Mouse (Mus musculus) liver, embryonic 16.5 days (tissue): ENCODE measurements around the gene Pamr1. TPM values are rescaled to one million over a fixed set of nuclear protein-coding genes. Genes with fewer than 3 reads are reported as not detected.
A peak's percentile ranks its signal among the peaks of the same experiment; 100 is the strongest.

Source experiments
- ATAC-seq: fragments of 200-750 bp; cut with Nextera tagmentation; 2 replicates; pipeline ENCODE4 v1.8.0; 2017; ENCODE audit warnings: low read depth, mild to moderate bottlenecking, moderate number of reproducible peaks, moderate library complexity
- H3K27ac ChIP-seq: fragments of 300-500 bp; sonication (generic); 2 replicates; pipeline ENCODE4 v1.5.1; 2014; ENCODE audit warnings: mild to moderate bottlenecking, low read length
- H3K27me3 ChIP-seq: fragments of 300-500 bp; sonication (generic); 2 replicates; pipeline ENCODE4 v1.6.1; 2014; ENCODE audit warnings: low read depth, low read length, mixed read lengths; ENCODE audit not compliant: control insufficient read depth, insufficient read depth
- H3K36me3 ChIP-seq: fragments of 300-500 bp; sonication (generic); 2 replicates; pipeline ENCODE4 v1.6.1; 2014; ENCODE audit warnings: mild to moderate bottlenecking; ENCODE audit not compliant: control insufficient read depth, insufficient read depth
- H3K4me1 ChIP-seq: fragments of 300-500 bp; sonication (generic); 2 replicates; pipeline ENCODE4 v1.6.1; 2014; ENCODE audit warnings: low read depth, low read length, mixed read lengths; ENCODE audit not compliant: control insufficient read depth
- H3K4me2 ChIP-seq: fragments of 300-500 bp; sonication (generic); 2 replicates; pipeline ENCODE4 v1.6.1; 2014; ENCODE audit warnings: low read depth, low read length, mixed read lengths
- H3K4me3 ChIP-seq: fragments of 300-500 bp; sonication (generic); 2 replicates; pipeline ENCODE4 v1.5.1; 2014; ENCODE audit warnings: low read depth, mild to moderate bottlenecking, low read length
- H3K9ac ChIP-seq: fragments of 300-500 bp; sonication (generic); 2 replicates; pipeline ENCODE4 v1.6.1; 2014; ENCODE audit warnings: low read depth, low read length
- H3K9me3 ChIP-seq: fragments of 300-500 bp; sonication (generic); replicated peaks from 2 replicates; pipeline ENCODE4 v1.6.1; 2016; ENCODE audit warnings: low read length; ENCODE audit not compliant: control insufficient read depth
- WGBS: fragments of 180-500 bp; shearing (Covaris S2); extraction: QIAGEN DNeasy Blood & Tissue Kit; methylation state at CpG from one replicate; pipeline ENCODE4 v1.1.7; 2014; ENCODE audit not compliant: insufficient replicate concordance; 5-methylcytosine and 5-hydroxymethylcytosine counted together
- polyA plus RNA-seq: library from polyadenylated mRNA; unstranded; fragments of >200 nt; fragmentation: Nextera tagmentation; extraction: Ambion mirVana; gene quantifications from 2 replicates; pipeline ENCODE4 v1.2.1, GENCODE M21; 2015

The Pamr1 gene
- polyA plus RNA-seq, 1 experiment from 2014 or later: 8.6 TPM

DNA sequence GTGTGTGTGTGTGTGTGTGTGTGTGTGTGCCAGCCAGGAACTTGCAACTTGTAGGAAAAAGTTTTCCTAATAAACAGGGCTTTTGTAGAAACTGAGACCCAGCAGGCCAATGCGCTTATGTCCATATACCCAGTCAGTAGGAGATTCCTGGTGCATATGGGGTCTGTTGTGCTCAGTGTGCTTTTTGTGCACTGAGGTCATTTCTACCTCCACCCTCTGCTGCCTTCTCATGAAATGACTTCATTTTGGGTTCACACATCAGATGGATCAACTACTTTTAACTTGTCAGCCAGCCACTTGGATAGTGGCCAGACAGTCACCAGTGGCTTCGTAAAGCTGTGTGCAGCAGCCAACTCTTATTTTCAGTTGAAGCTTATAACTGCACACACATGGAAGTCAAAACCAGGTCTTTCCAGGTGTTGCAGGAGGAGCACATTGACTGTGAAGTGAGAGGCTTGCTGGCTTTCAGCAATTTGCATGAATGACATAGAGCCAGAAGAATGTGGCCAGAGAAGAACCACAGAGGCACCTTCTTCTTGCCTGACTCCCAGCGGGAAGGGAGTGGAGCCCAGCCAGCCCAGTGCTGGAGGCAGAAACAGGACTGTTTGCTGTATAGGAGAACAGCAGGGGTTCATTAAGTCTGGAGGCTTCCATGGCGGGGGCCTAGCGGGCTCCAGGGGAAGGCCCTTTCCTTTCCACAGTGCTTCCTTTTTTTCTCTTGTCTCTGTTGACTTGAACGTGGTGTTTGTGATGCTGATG lies 5.7 kb upstream of the Pamr1 start:
- WGBS: 50% methylated on average over 6 of the region's 6 CpGs
- Histone ChIP-seq H3K27ac (no peak overlapping the region), H3K4me3 (no peak overlapping the region), H3K9me3 (no peaks in the 10 kb centered on the region), H3K36me3 (no peaks in the 10 kb centered on the region), H3K4me2 (no peak overlapping the region), H3K4me1 (no peaks in the 10 kb centered on the region), H3K27me3 (no peaks in the 10 kb centered on the region), H3K9ac (no peak overlapping the region)
- no peak for ATAC-seq

DNA sequence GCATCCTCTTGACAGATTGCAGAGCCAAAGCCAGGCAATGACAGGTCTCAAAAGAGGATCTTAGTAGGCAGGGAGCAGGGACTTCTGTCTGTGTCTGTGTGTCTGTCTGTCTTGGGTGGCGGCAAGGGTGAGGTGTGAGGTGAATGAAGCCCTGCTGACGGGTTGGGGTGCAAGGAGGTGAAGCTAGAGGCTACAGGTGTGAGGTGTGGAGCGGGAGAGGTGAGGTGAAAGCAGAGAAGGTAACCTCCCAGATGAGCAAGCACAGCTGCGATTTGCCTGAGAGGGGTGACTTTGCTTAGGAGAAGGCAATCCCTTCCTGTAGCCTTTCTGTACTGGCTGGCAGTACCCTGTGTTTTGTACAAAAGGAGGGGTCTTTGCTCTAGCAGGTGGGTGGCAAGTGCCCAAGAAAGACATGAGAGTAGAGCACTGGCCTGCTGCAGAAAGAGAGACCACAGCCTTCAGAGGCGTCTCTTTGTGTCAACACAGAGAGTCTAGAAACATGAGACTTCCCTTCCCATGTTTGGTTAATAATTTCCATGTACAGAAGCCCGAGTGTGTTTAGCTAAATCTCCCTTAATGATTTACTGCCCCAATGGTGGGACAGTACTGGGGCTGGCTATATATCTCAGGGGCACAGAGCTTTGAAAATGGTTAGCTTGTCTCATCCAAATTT lies 1.2 kb downstream of the Pamr1 start:
- H3K9ac ChIP-seq: no peak overlapping the region
- ATAC-seq: peak; percentile 70
- H3K4me3 ChIP-seq: peak overlapping the region; percentile 20
- no peaks in the 10 kb centered on the region for H3K36me3 ChIP-seq
- H3K9me3 ChIP-seq: no peaks in the 10 kb centered on the region
- H3K27me3 ChIP-seq: no peaks in the 10 kb centered on the region; the same call in 1 of the 2 replicates
- 17% methylated on average over 6 of the region's 6 CpGs for WGBS
- peak overlapping the region; percentile 30 for H3K4me2 ChIP-seq
- H3K4me1 ChIP-seq: no peaks in the 10 kb centered on the region; the same call in 1 of the 2 replicates
- H3K27ac ChIP-seq: peak overlapping the region; percentile 27; the same call in 1 of the 2 replicates

DNA sequence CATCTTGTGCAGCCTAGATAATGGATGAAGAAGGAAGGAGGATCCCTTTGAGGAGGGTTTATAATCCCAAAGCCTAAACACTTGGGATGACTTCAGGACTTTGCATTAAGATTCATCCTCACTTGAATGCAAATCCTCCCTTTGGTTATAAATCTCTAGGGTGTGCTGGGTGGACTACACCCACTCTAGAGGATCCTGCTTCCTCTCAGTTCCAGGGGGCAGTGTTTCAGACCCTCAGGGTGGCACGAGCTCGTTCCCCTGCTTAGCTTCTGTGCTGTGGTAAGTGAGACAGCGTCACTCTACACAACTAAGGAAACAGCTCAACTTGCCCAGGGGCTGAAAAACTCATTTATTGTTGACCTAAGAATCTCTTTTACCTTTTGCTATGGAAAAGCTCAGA lies 1.8 kb downstream of the Pamr1 start:
- H3K27ac ChIP-seq: no peak overlapping the region
- no peaks in the 10 kb centered on the region; the same call in 1 of the 2 replicates for H3K27me3 ChIP-seq

DNA sequence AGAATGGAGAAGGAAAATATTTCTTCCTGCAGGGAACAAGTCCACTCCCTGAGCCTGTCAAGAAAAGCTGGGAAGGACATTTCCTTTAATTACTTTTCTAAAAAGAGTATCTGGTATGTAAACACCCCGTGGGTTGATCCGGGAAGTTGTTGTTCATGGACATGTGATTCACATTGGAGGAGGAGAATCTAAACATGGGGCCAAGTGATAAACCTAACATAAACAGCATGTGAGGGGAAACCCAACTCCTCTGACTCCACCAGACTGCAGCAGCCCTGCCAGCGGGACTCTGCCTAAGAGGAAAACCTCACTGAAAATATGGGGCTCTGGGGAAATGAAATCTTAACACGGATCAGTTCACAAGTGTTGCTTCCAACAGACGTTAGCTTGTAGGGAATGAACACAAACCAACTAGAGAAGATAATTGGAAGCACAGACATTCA lies 2.3 kb downstream of the Pamr1 start:
- ATAC-seq: no peak
- WGBS: 38% methylated on average over 5 of the region's 5 CpGs
- H3K4me1 ChIP-seq: no peaks in the 10 kb centered on the region; the same call in 1 of the 2 replicates
- no peak overlapping the region for H3K4me2 ChIP-seq
- no peak overlapping the region for H3K9ac ChIP-seq
- no peaks in the 10 kb centered on the region; the same call in 1 of the 2 replicates for H3K27me3 ChIP-seq
- no peak overlapping the region for H3K4me3 ChIP-seq
- H3K9me3 ChIP-seq: no peaks in the 10 kb centered on the region
- no peak overlapping the region for H3K27ac ChIP-seq
- H3K36me3 ChIP-seq: no peaks in the 10 kb centered on the region

More for the DNA sequence above, 1.8 kb downstream of the Pamr1 start:
- no peak for ATAC-seq
- no peak overlapping the region for H3K4me2 ChIP-seq
- H3K9me3 ChIP-seq: no peaks in the 10 kb centered on the region
- H3K4me1 ChIP-seq: no peaks in the 10 kb centered on the region; the same call in 1 of the 2 replicates
- no peaks in the 10 kb centered on the region for H3K36me3 ChIP-seq
- H3K9ac ChIP-seq: no peak overlapping the region
- no peak overlapping the region for H3K4me3 ChIP-seq
- WGBS: 35% methylated on average over 3 of the region's 3 CpGs

DNA sequence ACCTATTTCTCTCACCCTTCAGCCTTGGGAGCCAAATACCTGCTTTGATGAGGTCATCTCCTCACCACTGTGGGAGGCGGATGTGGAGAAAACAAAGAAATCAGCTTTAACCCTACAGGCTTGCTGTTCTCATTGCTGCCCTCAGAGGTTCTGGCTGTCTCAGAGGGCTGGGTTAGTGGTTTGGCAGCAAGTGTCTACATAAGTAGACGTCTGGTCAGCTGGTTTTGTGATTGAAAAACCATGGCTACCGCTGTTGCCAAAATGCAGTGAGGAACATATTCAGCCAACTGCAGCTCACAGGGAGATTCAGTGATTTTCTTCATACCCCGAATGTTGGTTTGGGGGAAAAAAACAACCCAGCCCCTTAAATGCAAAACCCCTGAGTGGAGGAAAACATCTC lies 7.3 kb downstream of the Pamr1 start:
- Histone ChIP-seq H3K27ac (no peak overlapping the region), H3K4me3 (no peak overlapping the region), H3K4me1 (no peaks in the 10 kb centered on the region), H3K9me3 (no peaks in the 10 kb centered on the region), H3K4me2 (no peak overlapping the region), H3K36me3 (no peaks in the 10 kb centered on the region), H3K9ac (no peak overlapping the region), H3K27me3 (no peaks in the 10 kb centered on the region)
- WGBS: 49% methylated on average over 4 of the region's 4 CpGs
- no peak for ATAC-seq

DNA sequence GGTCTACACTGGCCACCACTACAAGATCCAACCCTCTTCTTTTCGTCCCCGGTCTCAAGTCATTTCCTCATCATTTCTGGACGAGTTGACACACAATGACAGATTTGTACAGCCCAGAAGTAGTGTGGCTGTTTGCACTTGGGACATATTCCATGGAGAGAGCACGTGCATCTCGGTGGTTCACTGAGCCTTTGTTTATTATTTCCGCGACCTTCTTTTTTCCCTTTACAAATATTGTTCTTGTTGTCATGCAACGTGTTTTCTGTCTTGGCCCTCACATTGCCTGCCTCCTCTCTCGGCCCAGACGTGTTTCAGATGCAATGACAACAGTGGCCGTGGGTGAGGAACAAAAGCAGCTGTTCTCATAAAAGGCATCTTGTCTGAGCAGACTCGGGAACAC lies 9.2 kb downstream of the Pamr1 start:
- Histone ChIP-seq H3K27me3 (no peaks in the 10 kb centered on the region), H3K4me2 (no peak overlapping the region), H3K36me3 (no peaks in the 10 kb centered on the region), H3K9me3 (no peaks in the 10 kb centered on the region), H3K4me3 (no peak overlapping the region), H3K9ac (no peak overlapping the region), H3K4me1 (no peaks in the 10 kb centered on the region), H3K27ac (no peak overlapping the region)
- 65% methylated on average over 12 of the region's 12 CpGs for whole genome bisulfite sequencing
- no peak for ATAC-seq

DNA sequence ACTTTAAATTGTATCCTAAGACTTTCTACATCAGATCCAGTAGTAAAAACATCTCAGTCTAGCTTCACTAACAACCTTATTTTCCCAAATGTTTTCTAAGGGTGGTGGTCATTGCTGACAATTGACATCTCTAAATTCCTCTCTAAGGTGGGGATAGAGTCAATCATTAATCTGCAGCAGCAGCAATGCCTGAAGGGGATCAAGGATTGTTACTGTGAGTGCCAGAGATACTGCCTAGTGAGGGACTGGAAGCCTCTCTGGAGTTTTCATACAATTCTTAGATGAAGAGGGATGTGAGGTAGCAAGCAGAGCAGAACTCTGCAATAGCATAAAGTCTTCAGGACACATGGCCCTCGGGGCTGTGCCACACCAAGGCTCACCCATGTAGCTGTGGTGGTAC lies 14.0 kb downstream of the Pamr1 start:
- H3K4me3 ChIP-seq: no peak overlapping the region
- no peaks in the 10 kb centered on the region for H3K9me3 ChIP-seq
- ATAC-seq: no peak
- no peak overlapping the region for H3K27ac ChIP-seq
- no peaks in the 10 kb centered on the region for H3K36me3 ChIP-seq
- H3K9ac ChIP-seq: no peak overlapping the region
- H3K4me2 ChIP-seq: no peak overlapping the region
- 32% methylated on average over 1 of the region's 1 CpGs for WGBS
- no peaks in the 10 kb centered on the region for H3K4me1 ChIP-seq
- no peaks in the 10 kb centered on the region for H3K27me3 ChIP-seq

DNA sequence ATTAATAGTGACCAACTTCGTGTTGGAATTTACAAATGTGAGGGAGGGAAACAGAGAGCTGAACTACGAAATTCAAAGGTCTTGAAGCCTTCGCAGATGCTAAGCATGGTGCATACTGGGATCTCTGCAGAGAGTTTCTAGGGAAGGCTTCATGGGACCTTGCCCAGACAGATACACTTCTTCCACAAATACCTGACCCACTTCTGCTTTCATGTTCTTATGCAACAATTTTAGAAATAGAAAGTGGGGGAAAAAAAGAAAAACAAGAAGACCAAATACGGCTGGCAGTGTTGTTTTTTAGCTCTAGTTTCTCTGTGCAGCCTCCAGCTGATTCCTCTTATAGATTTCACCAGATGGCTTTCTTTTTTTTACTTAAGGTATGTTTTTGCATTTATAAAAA lies 29.4 kb downstream of the Pamr1 start:
- Histone ChIP-seq H3K9me3 (no peaks in the 10 kb centered on the region), H3K9ac (no peak overlapping the region), H3K27ac (no peak overlapping the region), H3K36me3 (no peaks in the 10 kb centered on the region), H3K4me3 (no peak overlapping the region), H3K4me1 (no peaks in the 10 kb centered on the region), H3K27me3 (no peaks in the 10 kb centered on the region), H3K4me2 (no peak overlapping the region)
- WGBS: 48% methylated on average over 4 of the region's 4 CpGs
- ATAC-seq: no peak

DNA sequence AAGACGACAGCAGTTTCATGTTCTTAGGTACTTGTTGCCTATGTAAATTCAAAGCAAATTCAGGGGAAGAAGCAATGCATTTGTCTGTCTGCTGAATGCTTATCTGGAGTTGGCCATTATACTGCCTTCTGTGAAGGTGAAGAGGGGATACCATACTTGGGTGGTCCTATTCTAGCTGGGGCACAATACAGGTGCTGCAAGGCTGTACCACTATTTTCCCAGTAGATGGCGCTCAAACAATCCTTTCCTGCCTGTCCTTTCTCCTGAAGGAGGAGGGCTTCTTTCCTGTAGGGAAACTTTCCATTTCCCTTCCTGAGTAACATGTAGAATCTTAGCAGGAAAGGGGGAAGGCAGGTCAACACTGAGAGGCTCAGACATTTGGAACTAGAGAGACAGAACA lies 40.2 kb downstream of the Pamr1 start:
- no peak overlapping the region for H3K9ac ChIP-seq
- H3K4me2 ChIP-seq: no peak overlapping the region
- WGBS: 29% methylated on average over 2 of the region's 2 CpGs
- H3K27me3 ChIP-seq: no peaks in the 10 kb centered on the region
- no peaks in the 10 kb centered on the region for H3K36me3 ChIP-seq
- H3K27ac ChIP-seq: no peak overlapping the region
- no peaks in the 10 kb centered on the region for H3K9me3 ChIP-seq
- H3K4me3 ChIP-seq: no peak overlapping the region
- no peaks in the 10 kb centered on the region for H3K4me1 ChIP-seq
- ATAC-seq: no peak
